ENCODE assay signal across 22 mouse cellular contexts in the genomic region with DNA sequence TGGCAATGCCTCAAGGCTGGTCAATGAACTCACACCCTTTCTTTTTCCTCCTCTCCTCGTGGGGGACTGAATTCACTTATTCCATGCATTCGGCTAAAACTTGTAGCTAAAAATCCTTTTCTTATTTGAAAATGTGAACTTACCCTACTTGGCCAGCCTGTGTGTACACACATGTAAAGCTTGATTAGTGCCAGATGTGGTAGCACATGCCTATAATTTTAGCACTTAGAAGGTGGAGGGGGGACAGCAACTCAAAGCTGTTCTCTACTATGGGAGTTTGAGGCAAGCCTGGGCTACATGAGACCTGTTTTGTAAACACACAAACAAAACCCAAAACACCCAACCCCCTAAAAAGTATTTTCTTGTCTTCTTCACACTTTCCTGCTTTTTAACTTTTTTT. TPM values are rescaled to one million over a fixed set of nuclear protein-coding genes. Genes with fewer than 3 reads are reported as not detected.
DNase-seq lines count a peak whose midpoint lies in the region; ATAC-seq and TF ChIP-seq lines count a peak whose summit lies in the region.
"Had no signal": no experiment of that assay in that cellular context is flagged by ENCODE, and none has a peak within 500 bp of the region (broad histone marks: within the 10 kb centered on the region; RNA-seq: fewer than 3 reads in every experiment).

No protein-coding gene starts in this region.

- no peaks in the 10 kb centered on the region for H3K9me3 ChIP-seq in hindbrain, embryonic 11.5 days (ENCODE audit: control insufficient read depth, low read length)
- no peaks in the 10 kb centered on the region for H3K9me3 ChIP-seq in hindbrain, embryonic 16.5 days (ENCODE audit: control insufficient read depth, low read length)
- no peaks in the 10 kb centered on the region for H3K9me3 ChIP-seq in lung, embryonic 15.5 days
- no peaks in the 10 kb centered on the region for H3K9me3 ChIP-seq in embryonic facial prominence, embryonic 13.5 days
- no peaks in the 10 kb centered on the region for H3K9me3 ChIP-seq in stomach, embryonic 15.5 days
- H3K9me3 ChIP-seq: embryonic facial prominence, embryonic 15.5 days; forebrain, embryonic 10.5 days; heart, embryonic 13.5 days; hindbrain, embryonic 13.5 days had no signal

- WGBS in hindbrain, embryonic 11.5 days = 76% methylated on average over 2 of the region's 2 CpGs
- WGBS in hindbrain, embryonic 16.5 days = 79% methylated on average over 2 of the region's 2 CpGs
- 60% methylated on average over 2 of the region's 2 CpGs for WGBS in lung, embryonic 15.5 days
- WGBS in lung, adult 2 months = 66% methylated on average over 2 of the region's 2 CpGs
- WGBS in embryonic facial prominence, embryonic 13.5 days = 28% methylated on average over 2 of the region's 2 CpGs
- WGBS in stomach, embryonic 15.5 days = 67% methylated on average over 2 of the region's 2 CpGs

- 0 out of 2 replicates have a peak overlapping the region, but pooled peaks have one; percentile 24 for H3K27ac ChIP-seq in hindbrain, embryonic 11.5 days (ENCODE audit: low read depth, low read length)
- H3K27ac ChIP-seq in hindbrain, embryonic 16.5 days (ENCODE audit: low read depth, low read length) = no peak overlapping the region
- H3K27ac ChIP-seq in lung, embryonic 15.5 days = peak overlapping the region; percentile 19; the same call in 1 of the 2 replicates
- peak overlapping the region; percentile 44; the same call in 1 of the 2 replicates for H3K27ac ChIP-seq in embryonic facial prominence, embryonic 13.5 days
- peak overlapping the region; percentile 69; the same call in 1 of the 2 replicates for H3K27ac ChIP-seq in stomach, embryonic 15.5 days
- H3K27ac ChIP-seq: gastrocnemius, adult 2 months; heart, embryonic 13.5 days had no signal

- H3K4me2 ChIP-seq in hindbrain, embryonic 11.5 days (replicated peaks; ENCODE audit: low read depth, low read length) = no peak overlapping the region
- no peak overlapping the region for H3K4me2 ChIP-seq in hindbrain, embryonic 16.5 days (ENCODE audit: low read length)
- no peak overlapping the region for H3K4me2 ChIP-seq in lung, embryonic 15.5 days
- H3K4me2 ChIP-seq in embryonic facial prominence, embryonic 13.5 days = no peak overlapping the region
- no peak overlapping the region for H3K4me2 ChIP-seq in stomach, embryonic 15.5 days
- H3K4me2 ChIP-seq: embryonic facial prominence, embryonic 15.5 days; heart, embryonic 13.5 days; hindbrain, embryonic 13.5 days had no signal

- no peak for TF ChIP-seq CTCF in lung, adult 2 months (IDR thresholded peaks at IDR 0.05; ENCODE audit: insufficient read depth, low read length)

- H3K9ac ChIP-seq in hindbrain, embryonic 11.5 days (ENCODE audit: low read depth, low read length) = no peak overlapping the region
- no peak overlapping the region for H3K9ac ChIP-seq in hindbrain, embryonic 16.5 days (ENCODE audit: low read depth, low read length)
- H3K9ac ChIP-seq in lung, embryonic 15.5 days = no peak overlapping the region
- no peak overlapping the region for H3K9ac ChIP-seq in embryonic facial prominence, embryonic 13.5 days
- no peak overlapping the region for H3K9ac ChIP-seq in stomach, embryonic 15.5 days
- H3K9ac ChIP-seq: embryonic facial prominence, embryonic 15.5 days; heart, embryonic 13.5 days; hindbrain, embryonic 13.5 days had no signal

- no peak overlapping the region for H3K4me3 ChIP-seq in hindbrain, embryonic 11.5 days (ENCODE audit: low read depth, low read length)
- H3K4me3 ChIP-seq in hindbrain, embryonic 16.5 days (ENCODE audit: low read length) = no peak overlapping the region
- H3K4me3 ChIP-seq in lung, embryonic 15.5 days = no peak overlapping the region
- no peak overlapping the region for H3K4me3 ChIP-seq in lung, adult 2 months (replicated peaks; ENCODE audit: extremely low read depth, low read depth, low read length)
- no peak overlapping the region for H3K4me3 ChIP-seq in embryonic facial prominence, embryonic 13.5 days
- no peak overlapping the region for H3K4me3 ChIP-seq in stomach, embryonic 15.5 days (replicated peaks)
- H3K4me3 ChIP-seq: embryonic facial prominence, embryonic 15.5 days; erythroblast, embryonic 14.5 days; forebrain, embryonic 10.5 days; gastrocnemius, adult 2 months; heart, embryonic 13.5 days; hindbrain, embryonic 13.5 days had no signal

- no peak for DNase-seq in hindbrain, embryonic 11.5 days (ENCODE audit: low spot score)
- DNase-seq in lung, adult 2 months = no peak
- DNase-seq in kidney, postnatal 36 days = no peak
- DNase-seq: adrenal gland, adult 8-10 months; adrenal gland, postnatal 36 days; cerebellum, adult 2 months; cerebellum, postnatal 10 days; embryo, embryonic 11 days; gastrocnemius, adult 2 months; gastrocnemius, postnatal 25 days; heart, postnatal 36 days had no signal

- peaks cover 14% of the 10 kb centered on the region for H3K4me1 ChIP-seq in hindbrain, embryonic 11.5 days (replicated peaks; ENCODE audit: control insufficient read depth, insufficient read depth, low read length)
- peaks cover 3% of the 10 kb centered on the region; the same call in 1 of the 2 replicates for H3K4me1 ChIP-seq in hindbrain, embryonic 16.5 days (ENCODE audit: control insufficient read depth, insufficient read depth, low read depth, low read length)
- peaks cover 35% of the 10 kb centered on the region for H3K4me1 ChIP-seq in lung, embryonic 15.5 days
- no peaks in the 10 kb centered on the region; the same call in 1 of the 2 replicates for H3K4me1 ChIP-seq in lung, adult 2 months (ENCODE audit: control insufficient read depth, insufficient read depth, low read length)
- H3K4me1 ChIP-seq in embryonic facial prominence, embryonic 13.5 days = peaks cover 28% of the 10 kb centered on the region
- H3K4me1 ChIP-seq in stomach, embryonic 15.5 days = peaks cover 3% of the 10 kb centered on the region; the same call in 1 of the 2 replicates

- TF ChIP-seq POLR2A in lung, adult 2 months (IDR thresholded peaks at IDR 0.05; ENCODE audit: borderline replicate concordance, extremely low read depth, low read depth, low read length) = no peak

- peaks cover 13% of the 10 kb centered on the region for H3K36me3 ChIP-seq in hindbrain, embryonic 11.5 days (ENCODE audit: control insufficient read depth, insufficient read depth, low read length)
- peaks cover 41% of the 10 kb centered on the region for H3K36me3 ChIP-seq in hindbrain, embryonic 16.5 days (ENCODE audit: control insufficient read depth, insufficient read depth, low read length)
- H3K36me3 ChIP-seq in lung, embryonic 15.5 days = peaks cover 95% of the 10 kb centered on the region
- H3K36me3 ChIP-seq in embryonic facial prominence, embryonic 13.5 days = peaks cover 95% of the 10 kb centered on the region
- peaks cover 59% of the 10 kb centered on the region for H3K36me3 ChIP-seq in stomach, embryonic 15.5 days

- ATAC-seq in hindbrain, embryonic 11.5 days (ENCODE audit: low FRiP score) = no peak
- no peak for ATAC-seq in hindbrain, embryonic 16.5 days
- ATAC-seq in lung, embryonic 15.5 days (ENCODE audit: borderline replicate concordance, extremely low read depth, low FRiP score, low TSS enrichment) = no peak
- ATAC-seq in embryonic facial prominence, embryonic 13.5 days (ENCODE audit: insufficient number of reproducible peaks, insufficient read depth, low FRiP score, low TSS enrichment, low read depth) = no peak
- ATAC-seq in stomach, embryonic 15.5 days (ENCODE audit: insufficient read depth, low FRiP score, low read depth) = no peak
- ATAC-seq: forebrain, embryonic 14.5 days had no signal

- no peaks in the 10 kb centered on the region for H3K27me3 ChIP-seq in hindbrain, embryonic 11.5 days (ENCODE audit: control insufficient read depth, insufficient read depth, low read length)
- no peaks in the 10 kb centered on the region for H3K27me3 ChIP-seq in hindbrain, embryonic 16.5 days (replicated peaks; ENCODE audit: control insufficient read depth, insufficient read depth, low read length)
- H3K27me3 ChIP-seq in lung, embryonic 15.5 days = no peaks in the 10 kb centered on the region
- H3K27me3 ChIP-seq in embryonic facial prominence, embryonic 13.5 days = no peaks in the 10 kb centered on the region
- H3K27me3 ChIP-seq in stomach, embryonic 15.5 days (replicated peaks) = no peaks in the 10 kb centered on the region
- H3K27me3 ChIP-seq: CH12.LX; embryonic facial prominence, embryonic 15.5 days; heart, embryonic 13.5 days; hindbrain, embryonic 13.5 days had no signal

RNA-seq across cellular contexts. Expression of a gene that starts 19.5 kb away (rescaled TPM):
- polyA plus RNA-seq in hindbrain, embryonic 11.5 days (2014; fragmentation: Nextera tagmentation; extraction: Ambion mirVana) = 19.7 and 26.1 TPM in 2 replicates
- polyA plus RNA-seq in hindbrain, embryonic 16.5 days (2015; fragmentation: Nextera tagmentation; extraction: Ambion mirVana) = 15.7 and 16.0 TPM in 2 replicates
- polyA plus RNA-seq in lung, embryonic 15.5 days (2015; fragmentation: Nextera tagmentation; extraction: Ambion mirVana) = 25.2 and 28.7 TPM in 2 replicates
- polyA plus RNA-seq in lung, adult 2 months (2012; rRNA removed) = 12.6 and 18.6 TPM in 2 replicates
- 21.0 and 21.2 TPM in 2 replicates for polyA plus RNA-seq in embryonic facial prominence, embryonic 13.5 days (2015; fragmentation: Nextera tagmentation; extraction: Ambion mirVana)
- 17.8 and 18.6 TPM in 2 replicates for polyA plus RNA-seq in stomach, embryonic 15.5 days (2015; fragmentation: Nextera tagmentation; extraction: Ambion mirVana)

RNA-seq across cellular contexts. Expression of a gene that starts 56.9 kb away (rescaled TPM):
- polyA plus RNA-seq in hindbrain, embryonic 11.5 days (2014; fragmentation: Nextera tagmentation; extraction: Ambion mirVana) = 19.5 and 28.4 TPM in 2 replicates
- polyA plus RNA-seq in hindbrain, embryonic 16.5 days (2015; fragmentation: Nextera tagmentation; extraction: Ambion mirVana) = 15.3 and 17.3 TPM in 2 replicates
- polyA plus RNA-seq in lung, embryonic 15.5 days (2015; fragmentation: Nextera tagmentation; extraction: Ambion mirVana) = 34.8 and 36.8 TPM in 2 replicates
- 41.4 and 47.6 TPM in 2 replicates for polyA plus RNA-seq in lung, adult 2 months (2012; rRNA removed)
- 30.6 and 30.8 TPM in 2 replicates for polyA plus RNA-seq in embryonic facial prominence, embryonic 13.5 days (2015; fragmentation: Nextera tagmentation; extraction: Ambion mirVana)
- polyA plus RNA-seq in stomach, embryonic 15.5 days (2015; fragmentation: Nextera tagmentation; extraction: Ambion mirVana) = 32.1 and 34.3 TPM in 2 replicates
